Mouse (Mus musculus) lung, postnatal 4 days (tissue): ENCODE measurements at regions not wholly inside any gene's neighbourhood (a gene's known extent, or its start where the extent isn't known, plus 50 kb on each side); places are given as distances from the start of the nearest gene placed in this dataset.
"Not testable (repeated sequence)": the region's sequence is repeated elsewhere in the genome, so short reads cannot be mapped to it uniquely, and the experiment has no call there.

ENCODE experiments used
- DNase-seq, 2 experiments: peaks; one replicate each; pipeline ENCODE4 v3.0.0; 2021

GRCm38 (mm10) chr14:46586093-46586492 is 174.2 kb upstream of the Cdkn3 start:
- no peak for DNase-seq

- no peak for DNase-seq
Measured at GRCm38 (mm10) chr14:46578051-46579000, 182.0 kb upstream of the Cdkn3 start.

- no peak for DNase-seq
Measured at GRCm38 (mm10) chr14:46575889-46576288, 184.5 kb upstream of the Cdkn3 start.

GRCm38 (mm10) chr14:46575414-46575813 is 184.9 kb upstream of the Cdkn3 start:
- DNase-seq: no peak

GRCm38 (mm10) chr14:46573401-46573800 is 182.9 kb upstream of the Bmp4 start:
- no peak for DNase-seq

- not testable (repeated sequence) for DNase-seq
Measured at GRCm38 (mm10) chr14:46572972-46573371, 182.5 kb upstream of the Bmp4 start.

- no peak for DNase-seq
Measured at GRCm38 (mm10) chr14:46571841-46572240, 181.4 kb upstream of the Bmp4 start.

GRCm38 (mm10) chr14:46569273-46569672 is 178.8 kb upstream of the Bmp4 start:
- DNase-seq: peak in 1 of 2 experiments; percentile 14

GRCm38 (mm10) chr14:46567411-46567780 is 176.9 kb upstream of the Bmp4 start:
- no peak for DNase-seq

- no peak for DNase-seq
Measured at GRCm38 (mm10) chr14:46566681-46567410, 176.4 kb upstream of the Bmp4 start.

GRCm38 (mm10) chr14:46564998-46565397 is 174.5 kb upstream of the Bmp4 start:
- peak in 1 of 2 experiments; percentile 64 for DNase-seq

- peak; percentile 34 to 49 for DNase-seq
Measured at GRCm38 (mm10) chr14:46562016-46562415, 171.5 kb upstream of the Bmp4 start.

- no peak for DNase-seq
Measured at GRCm38 (mm10) chr14:46553239-46553638, 162.8 kb upstream of the Bmp4 start.

GRCm38 (mm10) chr14:46546146-46546545 is 155.7 kb upstream of the Bmp4 start:
- DNase-seq: no peak

GRCm38 (mm10) chr14:46539466-46540187 is 149.2 kb upstream of the Bmp4 start:
- no peak for DNase-seq

GRCm38 (mm10) chr14:46536002-46536762 is 145.7 kb upstream of the Bmp4 start:
- DNase-seq: no peak

- DNase-seq: no peak
Measured at GRCm38 (mm10) chr14:46532697-46533096, 142.2 kb upstream of the Bmp4 start.

GRCm38 (mm10) chr14:46530452-46530851 is 140.0 kb upstream of the Bmp4 start:
- DNase-seq: no peak

- peak in 1 of 2 experiments; percentile 35 for DNase-seq
Measured at GRCm38 (mm10) chr14:46529086-46529715, 138.7 kb upstream of the Bmp4 start.

- DNase-seq: peak; percentile 25 to 55
Measured at GRCm38 (mm10) chr14:46517258-46517657, 126.8 kb upstream of the Bmp4 start.

- no peak for DNase-seq
Measured at GRCm38 (mm10) chr14:46516285-46516684, 125.8 kb upstream of the Bmp4 start.
